Mouse (Mus musculus): Measurements from ENCODE around the gene Nrxn1.
A peak's percentile ranks its signal among the peaks of the same experiment; 100 is the strongest.
"Not testable (repeated sequence)": the region's sequence is repeated elsewhere in the genome, so short reads cannot be mapped to it uniquely, and the experiment has no call there.

The Nrxn1 gene

DNA sequence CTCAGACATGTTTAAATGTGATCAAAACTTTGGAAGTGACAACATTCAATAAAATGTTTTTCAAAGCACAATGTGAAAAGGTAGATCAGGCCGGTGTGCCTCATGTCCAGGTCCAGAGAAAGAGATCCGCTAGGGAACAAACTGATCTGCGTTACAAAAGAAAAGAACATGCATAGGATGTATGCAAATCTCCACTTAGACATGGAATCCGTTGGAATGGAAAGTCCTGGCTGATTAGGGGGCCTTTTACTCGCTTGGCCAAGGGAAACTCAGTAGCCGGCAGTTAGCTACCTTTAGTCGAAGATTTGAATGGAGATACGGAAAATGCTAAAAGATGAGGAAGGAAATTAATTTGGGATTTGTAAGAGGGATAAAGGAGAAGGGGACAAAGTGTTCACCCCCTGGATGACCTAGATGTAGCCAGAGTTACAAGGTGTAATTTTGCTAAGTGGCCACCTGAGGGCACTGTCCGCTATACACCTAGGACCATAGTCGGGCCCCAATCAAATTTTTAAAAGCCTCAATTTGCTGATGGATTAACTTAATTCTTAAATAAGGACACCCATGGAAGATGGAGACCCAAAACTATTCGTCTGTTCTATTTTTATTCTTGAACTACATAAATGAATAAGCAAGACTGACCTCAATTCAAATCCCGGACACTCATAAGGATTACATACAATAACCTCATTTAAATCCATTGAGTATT, 508.9 kb downstream of the Nrxn1 start:
- peak; percentile 47 for DNase-seq (ENCODE audit: low spot score)

DNA sequence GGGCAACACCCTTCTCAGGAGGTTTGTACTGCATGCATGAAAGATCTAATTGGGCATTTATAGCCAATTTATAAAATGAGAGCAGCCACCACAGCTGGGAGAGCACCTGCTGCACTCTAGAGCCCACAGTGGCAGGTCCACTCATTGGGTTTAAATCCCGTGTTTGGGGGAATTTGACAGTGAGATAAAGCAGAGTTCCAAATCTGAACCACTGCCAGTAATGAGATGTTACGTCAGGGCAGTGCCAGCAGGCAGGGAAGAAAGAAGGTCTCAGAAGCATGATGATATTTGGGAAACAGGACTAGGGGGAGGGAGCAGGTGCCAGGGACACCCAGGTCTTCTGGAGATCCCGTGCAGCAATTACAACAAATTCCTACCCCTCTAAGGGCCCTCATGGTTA, 509.7 kb downstream of the Nrxn1 start:
- DNase-seq (ENCODE audit: low spot score) = no peak

DNA sequence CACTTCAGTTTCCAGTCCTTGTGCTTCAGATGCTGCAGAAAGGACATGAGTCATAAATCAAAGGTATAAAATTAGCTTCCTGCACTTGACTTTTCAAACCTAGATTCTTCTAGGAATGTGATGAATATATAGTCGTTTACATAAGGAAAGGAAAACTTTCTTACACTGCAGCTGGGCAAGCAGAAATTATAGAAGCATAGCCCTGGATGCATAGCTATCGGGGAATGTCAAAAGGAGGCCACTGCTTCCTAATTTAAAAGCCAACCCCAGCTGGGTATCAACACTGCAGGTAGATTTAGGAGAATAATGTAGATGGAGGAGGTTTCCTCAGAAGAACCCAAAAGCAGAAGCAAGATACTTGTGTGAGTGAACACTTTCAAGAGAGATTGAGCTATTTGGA, 523.0 kb downstream of the Nrxn1 start:
- DNase-seq (ENCODE audit: low spot score) = no peak

DNA sequence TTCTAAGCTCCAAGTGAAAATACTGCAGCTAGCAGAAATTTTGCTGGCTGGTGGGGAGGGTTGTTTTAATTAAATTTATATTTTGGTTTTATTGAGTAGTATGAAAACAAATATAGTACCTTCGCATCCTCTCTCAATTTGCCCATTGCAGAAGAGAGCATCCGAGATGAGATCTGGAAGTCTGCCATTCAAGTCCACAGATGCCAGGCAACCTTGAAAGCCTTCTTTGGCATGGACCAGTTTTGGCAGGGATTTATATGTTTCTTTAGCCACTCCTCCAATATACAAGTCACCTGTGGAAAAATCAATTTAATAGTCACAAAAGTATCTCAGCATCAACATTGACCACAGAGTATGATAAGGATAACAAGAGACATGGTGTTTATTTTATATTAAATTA, 527.7 kb downstream of the Nrxn1 start:
- DNase-seq (ENCODE audit: low spot score) = no peak

DNA sequence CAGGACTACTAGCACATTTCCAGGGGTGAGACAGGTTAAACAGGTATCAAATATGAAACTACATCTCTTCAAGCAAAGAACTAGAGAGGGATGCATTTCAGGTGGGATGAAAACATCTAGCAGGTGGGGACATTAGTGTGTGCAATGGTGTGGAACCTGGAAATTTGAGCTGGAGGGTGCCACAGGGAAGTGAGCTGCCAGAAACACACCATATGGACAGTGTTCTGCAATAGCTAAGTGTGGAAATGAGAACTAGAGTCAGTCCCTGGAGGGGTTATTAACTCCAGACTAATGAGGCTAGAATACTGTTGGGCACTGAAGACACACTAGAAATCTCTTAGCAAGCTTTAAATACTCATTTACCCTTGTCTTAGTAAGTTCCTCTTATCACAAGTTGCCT, 536.5 kb downstream of the Nrxn1 start:
- no peak for DNase-seq (ENCODE audit: low spot score)

DNA sequence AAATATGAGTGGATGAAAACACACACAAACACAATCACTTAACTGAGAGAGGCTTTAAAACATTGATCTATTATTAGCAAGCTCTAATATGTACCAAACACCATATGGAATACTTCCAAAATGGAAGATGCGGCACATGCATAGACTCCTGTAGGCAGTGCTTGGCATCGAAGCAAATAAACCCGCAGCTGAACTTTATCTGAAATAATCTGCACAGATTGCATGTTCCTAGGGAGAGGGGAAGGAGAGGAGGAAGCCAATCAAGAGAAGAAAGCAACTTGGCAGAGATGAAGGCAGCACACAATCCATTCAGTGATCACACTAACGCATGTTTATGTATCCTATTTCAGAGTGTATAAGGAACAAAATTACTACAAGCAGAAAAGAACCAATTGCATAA, 542.5 kb downstream of the Nrxn1 start:
- DNase-seq (ENCODE audit: low spot score) = no peak

DNA sequence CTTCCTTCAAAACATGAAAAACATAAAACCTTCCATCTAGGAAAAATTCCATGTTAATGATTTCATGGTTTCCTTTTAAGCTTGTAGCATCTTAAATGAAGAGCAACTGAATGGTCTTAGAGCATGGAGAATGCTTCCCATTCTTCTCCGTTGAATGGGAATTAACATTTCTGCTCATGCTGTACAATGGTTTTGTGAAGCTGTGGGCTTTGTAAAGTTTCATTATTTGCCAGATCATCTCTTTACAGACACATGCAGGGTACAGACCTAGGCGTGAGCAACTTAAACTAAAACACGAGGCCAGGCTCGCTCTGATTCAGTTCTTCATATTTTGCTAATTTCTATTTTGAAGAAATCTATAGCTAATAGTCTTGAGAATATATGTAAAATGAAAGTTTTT, 546.1 kb downstream of the Nrxn1 start:
- no peak for DNase-seq (ENCODE audit: low spot score)

DNA sequence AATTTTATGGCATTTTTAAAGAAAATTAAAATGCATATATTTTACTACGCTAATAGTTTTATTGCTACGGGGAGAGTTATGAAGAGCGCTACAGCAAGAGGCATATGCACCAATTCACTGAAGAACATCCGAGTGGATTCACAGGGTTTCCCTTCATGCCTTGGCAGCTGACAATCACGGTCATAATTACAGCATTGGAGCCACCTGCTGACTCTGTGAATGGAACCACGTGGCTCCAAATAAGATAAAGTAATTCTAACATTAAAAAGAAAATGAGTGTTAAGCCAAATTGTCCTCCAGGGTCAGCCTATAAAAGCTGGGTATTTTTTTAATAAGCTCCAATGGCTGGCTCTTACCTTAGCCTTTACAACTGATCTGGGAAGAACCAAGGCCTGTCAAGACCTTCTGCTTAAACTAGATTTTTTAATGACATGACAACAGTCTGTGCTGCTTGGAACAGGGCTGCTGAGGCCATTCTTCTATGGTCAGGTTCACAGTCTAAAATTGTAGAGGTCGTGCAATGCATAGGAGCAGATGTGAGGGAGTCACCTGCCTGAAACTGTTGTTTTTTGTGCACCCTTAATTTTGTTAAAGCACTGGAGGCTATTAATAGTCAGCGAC, 548.1 kb downstream of the Nrxn1 start:
- peak; percentile 36 for DNase-seq (ENCODE audit: low spot score)

DNA sequence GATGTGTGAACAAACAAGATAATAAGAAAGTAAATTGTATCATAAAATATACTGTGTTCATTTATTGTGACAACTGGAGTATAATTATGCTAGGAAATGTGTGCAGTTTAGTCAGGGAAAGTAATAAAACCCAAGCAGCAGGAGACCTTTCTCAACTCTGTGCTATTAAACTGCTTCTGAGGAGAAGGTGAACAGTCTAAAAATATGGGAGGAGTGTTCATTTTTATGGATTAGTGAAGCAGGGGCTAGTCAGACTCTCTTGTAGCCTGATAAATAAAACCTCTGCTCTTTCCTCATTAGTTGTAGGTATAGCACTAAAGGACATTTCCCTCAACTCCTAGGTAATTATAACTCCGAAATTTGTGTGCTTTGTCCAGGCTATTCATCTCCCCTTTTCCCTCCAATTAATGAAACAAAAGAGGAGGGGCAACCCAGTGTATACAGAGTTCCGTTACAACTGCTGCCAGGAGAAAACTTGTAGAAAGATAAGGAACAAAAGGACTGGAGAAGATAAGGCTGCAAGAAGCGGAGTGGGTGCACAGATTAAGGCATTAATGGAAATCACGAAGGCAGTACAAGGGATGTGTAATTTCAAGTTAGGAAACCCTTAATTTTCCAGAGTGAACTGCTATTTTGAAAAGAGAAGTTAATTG, 548.8 kb downstream of the Nrxn1 start:
- DNase-seq (ENCODE audit: low spot score) = peak; percentile 35

DNA sequence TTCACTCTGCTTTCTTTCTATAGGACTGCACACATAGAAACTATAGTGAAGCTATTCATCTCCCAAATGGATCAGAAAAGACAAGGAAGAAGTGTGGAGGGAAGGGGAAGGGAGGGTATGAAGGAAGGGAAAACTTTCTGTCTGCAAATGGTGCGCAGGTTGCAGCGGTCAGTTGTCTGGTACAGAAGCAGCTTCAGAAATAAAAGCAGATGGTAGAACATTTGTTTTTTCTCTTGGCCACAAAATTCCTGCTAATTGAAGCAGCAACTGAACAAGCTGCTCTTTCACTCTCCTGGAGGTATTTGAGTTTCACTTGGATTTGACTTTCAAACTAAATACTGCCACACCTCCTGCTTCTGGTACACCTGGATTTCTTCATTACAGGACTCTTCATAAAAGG, 561.4 kb downstream of the Nrxn1 start:
- no peak for DNase-seq (ENCODE audit: low spot score)

DNA sequence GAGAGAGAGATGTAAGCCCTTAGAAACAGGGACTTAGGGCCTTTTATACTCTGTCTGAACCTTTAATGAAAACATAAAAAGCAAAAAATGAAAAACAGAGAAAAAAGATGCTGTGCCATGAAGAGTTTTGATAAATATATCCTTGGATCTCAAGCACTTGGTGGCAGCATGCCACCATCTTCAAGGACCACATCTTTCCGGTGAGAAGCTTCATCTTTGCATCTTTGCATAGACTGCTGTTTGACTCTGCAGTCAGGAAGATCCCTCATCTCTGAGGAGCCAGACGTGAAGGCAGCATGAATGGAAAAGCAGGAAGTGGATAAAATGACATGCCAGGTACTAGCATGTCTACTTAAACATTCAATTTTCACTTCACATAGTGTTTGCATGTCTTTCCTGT, 586.8 kb downstream of the Nrxn1 start:
- DNase-seq (ENCODE audit: low spot score) = no peak

DNA sequence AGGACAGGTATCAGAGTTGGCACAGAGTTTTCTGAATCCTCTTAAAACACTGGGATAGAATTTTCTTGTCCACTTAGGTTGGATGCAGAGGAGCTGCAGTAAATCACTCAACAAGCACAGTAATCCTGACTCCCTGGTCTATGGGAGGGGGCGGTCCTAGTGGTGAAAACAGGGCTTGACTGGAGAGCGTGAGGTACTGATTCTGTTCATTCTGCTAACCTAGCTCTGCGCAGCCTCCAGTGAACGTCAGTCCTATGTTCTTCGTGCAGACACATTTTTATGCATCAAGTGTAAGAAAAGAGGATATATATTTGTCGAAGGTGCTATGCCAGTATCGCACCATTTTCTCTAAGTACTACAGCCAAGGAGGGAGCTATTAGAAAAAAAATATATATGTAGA, 588.9 kb downstream of the Nrxn1 start:
- DNase-seq (ENCODE audit: low spot score) = not testable (repeated sequence)

DNA sequence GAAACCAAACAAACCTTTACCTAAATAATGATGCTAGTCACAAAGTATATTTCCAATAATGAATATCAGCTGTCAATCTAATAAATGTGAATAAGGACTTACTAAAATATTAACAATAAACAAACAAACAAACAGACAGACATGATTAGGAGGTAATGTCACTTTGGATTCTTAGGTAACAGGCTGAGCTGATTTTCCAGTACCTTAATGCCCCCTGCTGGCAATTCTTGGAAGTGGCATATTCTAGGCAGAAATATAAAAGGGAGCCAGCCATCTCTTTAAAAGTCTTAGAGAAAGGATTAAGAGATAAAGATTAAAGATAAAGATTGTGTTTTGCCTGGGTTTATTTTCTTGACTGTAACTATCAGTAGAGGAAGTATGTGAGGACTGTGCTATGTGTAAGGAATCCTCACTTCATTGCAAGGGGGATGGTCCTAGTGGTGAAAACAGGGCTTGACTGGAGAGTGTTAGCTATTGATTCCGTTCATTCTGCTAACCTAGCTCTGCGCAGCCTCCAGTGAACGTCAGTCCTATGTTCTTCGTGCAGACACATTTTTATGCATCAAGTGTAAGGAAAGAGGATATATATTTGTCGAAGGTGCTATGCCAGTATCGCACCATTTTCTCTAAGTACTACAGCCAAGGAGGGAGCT, 591.7 kb downstream of the Nrxn1 start:
- DNase-seq (ENCODE audit: low spot score) = peak; percentile 82

DNA sequence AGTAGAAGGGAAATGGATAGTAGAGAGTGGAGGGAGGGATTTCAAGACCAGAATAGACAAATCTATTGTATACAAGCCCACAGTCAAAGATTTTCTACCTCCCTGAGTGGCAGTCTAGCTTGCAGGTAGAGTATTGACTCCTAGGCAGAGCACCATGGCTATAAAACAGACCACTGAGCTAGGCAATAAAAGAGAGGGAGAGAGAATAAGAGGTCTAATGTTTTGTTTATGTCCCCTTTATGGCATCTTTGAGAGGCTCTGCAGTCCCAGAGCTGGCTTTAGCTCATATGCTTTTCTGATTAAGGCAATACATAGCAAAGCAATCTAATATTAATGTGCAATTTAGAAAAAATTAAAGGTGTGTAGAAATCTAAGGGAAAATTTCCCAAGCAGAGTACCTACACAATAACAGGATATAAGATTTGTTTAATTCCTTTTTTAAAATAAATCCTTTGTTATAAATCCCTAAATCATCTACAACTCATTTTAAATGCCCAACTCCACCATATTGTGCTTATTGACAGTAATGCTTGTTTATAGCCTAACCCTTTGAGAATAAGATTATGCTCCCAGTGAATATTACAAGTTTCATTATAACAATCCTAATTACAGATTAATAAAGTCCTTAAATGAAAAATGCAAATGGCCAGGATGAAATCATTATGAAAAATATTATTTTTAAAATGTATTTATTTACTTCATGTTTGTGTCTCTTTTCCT, 613.2 kb downstream of the Nrxn1 start:
- no peak for DNase-seq (ENCODE audit: low spot score)

DNA sequence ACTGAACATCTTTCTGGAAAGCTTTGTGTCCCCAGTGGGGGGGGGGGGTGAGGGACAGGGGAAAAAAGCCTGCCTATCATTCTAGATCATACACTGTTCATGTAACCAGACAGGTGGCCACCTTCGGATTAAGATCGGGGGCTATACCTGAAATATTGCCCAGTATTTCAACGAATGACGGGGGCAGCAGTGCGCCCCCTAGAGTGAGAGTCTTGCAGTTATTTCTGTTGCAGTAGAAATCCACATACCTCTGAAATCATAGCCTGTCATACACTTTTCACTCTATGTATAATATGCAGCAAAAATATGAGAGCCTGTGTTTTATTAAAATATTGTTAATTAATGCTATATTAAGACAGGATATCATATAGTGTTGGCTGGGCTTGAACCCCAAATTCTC, 636.1 kb downstream of the Nrxn1 start:
- peak; percentile 49 for DNase-seq (ENCODE audit: low spot score)

DNA sequence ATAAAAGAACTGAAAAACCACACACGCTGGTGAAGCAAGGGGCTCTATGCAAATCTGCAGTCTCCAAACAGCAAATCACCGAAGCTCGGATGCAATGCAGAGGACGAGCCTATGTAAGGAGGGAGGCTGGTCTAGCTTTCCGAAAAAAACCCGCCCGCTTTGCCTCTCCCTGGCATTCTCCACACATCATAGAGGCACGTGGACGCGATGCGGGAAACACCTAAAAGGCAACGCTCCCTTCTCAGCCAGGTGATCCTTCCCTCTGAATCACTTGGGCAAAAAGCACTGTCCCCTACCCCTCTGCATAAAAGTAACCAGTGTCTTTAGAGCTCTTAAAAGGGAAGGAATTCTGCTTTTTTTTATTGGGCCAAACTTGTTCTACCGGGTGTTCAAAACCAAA, 637.0 kb downstream of the Nrxn1 start:
- peak; percentile 68 for DNase-seq (ENCODE audit: low spot score)

DNA sequence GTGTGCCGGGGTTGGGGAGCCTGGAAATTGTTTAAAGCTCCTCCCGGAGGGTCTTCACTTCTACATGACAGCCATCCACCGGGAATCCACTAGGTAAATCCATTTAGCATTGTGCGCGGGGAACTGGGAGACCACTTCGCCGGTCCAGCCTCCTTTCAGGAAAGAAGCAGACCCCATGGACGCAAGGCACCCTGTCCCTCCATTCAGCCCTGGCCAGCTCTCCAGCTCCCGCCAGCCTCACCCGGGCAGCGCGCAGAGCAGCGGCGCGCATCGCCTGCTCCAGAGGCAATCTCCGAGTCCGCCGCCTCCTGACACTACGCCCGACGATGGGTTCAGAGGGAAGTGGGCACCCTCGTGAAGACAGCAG, 637.5 kb downstream of the Nrxn1 start:
- DNase-seq (ENCODE audit: low spot score) = peak; percentile 66

DNA sequence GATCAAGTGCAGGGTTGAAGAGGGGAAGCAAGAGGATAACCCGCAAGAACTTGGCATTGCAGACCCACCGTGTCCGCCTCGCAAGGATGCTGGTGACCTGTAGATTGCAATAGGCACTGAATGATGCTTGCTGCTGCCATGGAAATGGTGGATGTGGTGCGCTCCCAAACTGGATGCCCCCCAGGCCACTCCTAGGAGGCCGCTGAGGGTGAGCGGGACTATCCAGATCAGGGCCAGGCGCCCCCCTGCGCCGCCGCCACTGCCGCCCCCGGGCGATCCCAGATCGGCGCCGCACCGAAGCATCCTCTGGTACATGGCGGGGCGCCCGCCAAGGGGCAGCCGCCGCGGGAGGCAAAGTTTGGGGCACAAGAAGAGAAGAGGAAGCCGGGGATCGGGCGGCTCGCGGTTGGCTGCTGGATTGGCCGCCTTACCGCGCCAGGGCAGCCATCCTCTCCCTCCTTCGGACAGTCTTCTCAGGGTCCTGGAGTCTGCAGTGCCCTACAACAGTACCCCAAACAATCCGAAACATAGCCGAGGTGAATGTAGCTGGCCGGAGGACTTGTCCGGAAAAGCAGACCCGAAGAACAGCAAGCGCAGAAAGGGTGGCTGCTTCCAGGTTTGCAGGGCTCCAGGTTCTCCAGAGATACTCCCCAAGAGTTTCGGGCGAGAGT, 638.0 kb downstream of the Nrxn1 start:
- peak; percentile 58 for DNase-seq (ENCODE audit: low spot score)

DNA sequence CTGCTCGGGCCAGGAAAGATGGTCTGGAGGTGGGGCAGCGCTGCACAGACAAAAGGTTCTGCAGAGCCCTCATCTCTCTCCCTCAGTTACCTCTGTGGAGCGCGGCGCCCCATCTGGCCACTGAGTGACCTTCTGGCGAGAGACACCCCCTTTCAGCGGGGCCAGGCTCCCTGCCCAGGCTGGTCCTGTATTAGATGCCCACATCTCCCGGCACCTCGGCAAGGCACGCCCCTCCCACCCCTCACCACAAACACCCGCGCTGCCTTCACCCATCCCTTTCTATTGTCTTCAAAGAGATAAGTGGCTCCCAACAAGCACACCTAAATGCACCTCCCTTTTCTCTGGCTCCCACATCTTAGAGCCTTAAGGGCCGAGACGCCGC, 638.5 kb downstream of the Nrxn1 start:
- DNase-seq (ENCODE audit: low spot score) = no peak

DNA sequence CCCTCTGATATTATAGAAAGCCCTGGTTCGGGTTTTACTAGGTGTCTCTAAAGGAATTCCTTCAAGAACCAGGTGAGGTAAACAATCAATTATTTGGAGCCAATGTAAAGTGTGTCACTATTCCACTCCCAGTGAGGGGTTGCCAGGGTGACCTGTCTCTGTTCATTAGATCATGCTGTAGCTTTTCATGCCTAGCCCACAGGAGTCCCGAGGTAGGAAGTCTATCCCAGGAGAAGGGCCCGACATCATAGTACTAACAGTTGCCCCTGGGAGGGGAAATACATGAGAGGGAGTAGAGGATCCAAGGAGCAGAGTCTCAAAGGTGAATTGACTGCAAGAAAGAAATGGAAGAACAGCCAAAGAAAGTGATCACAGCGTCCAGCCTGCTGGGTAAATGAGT, 639.6 kb downstream of the Nrxn1 start:
- peak; percentile 13 for DNase-seq (ENCODE audit: low spot score)

DNA sequence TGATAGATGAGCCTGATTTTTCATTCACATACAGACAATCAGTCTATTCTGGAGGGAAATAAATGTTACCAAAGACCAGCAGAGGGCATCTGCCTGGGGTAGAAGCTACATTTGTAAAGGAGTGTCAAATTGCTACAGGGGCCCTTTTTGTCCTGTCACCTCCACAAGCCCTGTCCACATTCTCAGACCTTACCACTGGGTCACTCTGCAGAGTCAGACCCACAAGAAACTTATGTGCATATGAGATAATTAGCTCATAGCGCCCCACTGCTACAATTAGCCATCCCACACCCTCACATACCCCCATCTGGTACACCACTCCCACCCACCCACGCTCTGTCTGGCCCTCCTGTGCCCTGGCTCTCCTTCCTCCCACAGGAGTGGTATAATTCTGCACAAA, 640.1 kb downstream of the Nrxn1 start:
- DNase-seq (ENCODE audit: low spot score) = peak; percentile 58

DNA sequence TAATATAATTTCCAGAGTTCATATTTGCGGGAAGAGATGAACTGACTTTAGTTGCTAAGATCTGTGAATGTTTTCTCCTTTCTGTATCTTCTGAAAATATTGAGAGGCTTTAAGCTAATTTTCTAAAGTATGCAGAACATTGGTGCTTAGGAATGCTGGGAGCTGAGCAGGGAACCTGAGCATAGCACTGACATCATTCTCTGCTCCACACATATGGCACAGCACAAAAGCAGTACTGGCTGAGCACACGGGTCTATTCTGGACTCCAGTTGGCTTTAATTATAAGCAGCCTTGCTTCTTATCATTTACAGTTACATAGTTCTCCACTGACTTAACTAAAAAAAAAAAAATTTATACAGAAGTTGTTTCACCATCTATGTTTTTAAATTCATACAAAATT, 641.5 kb downstream of the Nrxn1 start:
- DNase-seq (ENCODE audit: low spot score) = no peak
